Mouse (Mus musculus) MEL (cell line): ENCODE measurements around the gene Tmem116. TPM values are rescaled to one million over a fixed set of nuclear protein-coding genes. Genes with fewer than 3 reads are reported as not detected.

Source experiments
- DNase-seq: peaks from one replicate; pipeline ENCODE4 v3.0.0; 2011; ENCODE audit warnings: low read depth, low spot score
- H3K27ac ChIP-seq: 2 replicates; pipeline ENCODE4 v1.5.1; 2012; ENCODE audit warnings: low read depth, mild to moderate bottlenecking, control low read depth, low read length, moderate library complexity; ENCODE audit not compliant: control insufficient read depth
- H3K27me3 ChIP-seq, 2 experiments: fragments of 150-350 bp in 1 of 2; sonication (generic) in 1 of 2; 2 replicates each; pipeline ENCODE4 v1.6.1; 2012; ENCODE audit warnings: low read length in 2 of 2, mild to moderate bottlenecking in 2 of 2, improper control_type of control experiment in 1 of 2, moderate library complexity in 1 of 2; ENCODE audit not compliant: insufficient read depth in 2 of 2, control insufficient read depth in 1 of 2
- H3K36me3 ChIP-seq, 2 experiments: 2 replicates each; pipeline ENCODE4 v1.6.1; 2012 to 2014; ENCODE audit warnings: low read length in 2 of 2, improper control_type of control experiment in 1 of 2, inconsistent platforms in 1 of 2, mild to moderate bottlenecking in 1 of 2; ENCODE audit not compliant: insufficient read depth in 2 of 2, control insufficient read depth in 1 of 2
- H3K4me1 ChIP-seq, 2 experiments: fragments of 150-350 bp in 1 of 2; sonication (generic) in 1 of 2; 2 replicates each; pipeline ENCODE4 v1.6.1; 2012; ENCODE audit warnings: low read length in 2 of 2, improper control_type of control experiment in 1 of 2, mild to moderate bottlenecking in 1 of 2; ENCODE audit not compliant: insufficient read depth in 2 of 2, control insufficient read depth in 1 of 2
- H3K4me3 ChIP-seq, 2 experiments: fragments of 150-350 bp in 1 of 2; sonication (generic) in 1 of 2; 2 replicates each; pipeline ENCODE4 v1.5.1; 2012; ENCODE audit warnings: low read depth in 2 of 2, low read length in 2 of 2, mild to moderate bottlenecking in 2 of 2, moderate library complexity in 2 of 2, control low read depth in 1 of 2, improper control_type of control experiment in 1 of 2; ENCODE audit not compliant: control insufficient read depth in 1 of 2, insufficient read depth in 1 of 2
- H3K79me2 ChIP-seq: 2 replicates; pipeline ENCODE4 v1.6.1; 2012; ENCODE audit warnings: mild to moderate bottlenecking, low read length, moderate library complexity; ENCODE audit not compliant: control insufficient read depth, poor library complexity, insufficient read depth
- H3K9ac ChIP-seq: 2 replicates; pipeline ENCODE4 v1.6.1; 2012; ENCODE audit warnings: low read depth, mild to moderate bottlenecking, control low read depth, low read length, moderate library complexity; ENCODE audit not compliant: control insufficient read depth, poor library complexity, severe bottlenecking
- H3K9me3 ChIP-seq: fragments of 150-350 bp; sonication (generic); replicated peaks from 2 replicates; pipeline ENCODE4 v1.6.1; 2012; ENCODE audit warnings: mild to moderate bottlenecking, low read length, improper control_type of control experiment, moderate library complexity; ENCODE audit not compliant: insufficient read depth
- BHLHE40 ChIP-seq: IDR thresholded peaks from 2 replicates; pipeline ENCODE4 v1.6.1; 2012; ENCODE audit warnings: low read depth, mild to moderate bottlenecking, inconsistent platforms, low read length, improper control_type of control experiment, borderline replicate concordance
- EP300 ChIP-seq, 2 experiments: IDR thresholded peaks; 2 replicates each; pipeline ENCODE4 v1.6.1; 2011; ENCODE audit warnings: improper control_type of control experiment in 2 of 2, low read length in 2 of 2, low read depth in 1 of 2, mild to moderate bottlenecking in 1 of 2
- GABPA ChIP-seq: IDR thresholded peaks from 2 replicates; pipeline ENCODE4 v1.6.1; 2012; ENCODE audit warnings: low read depth, mild to moderate bottlenecking, inconsistent platforms, low read length, improper control_type of control experiment, moderate library complexity
- GATA1 ChIP-seq: IDR thresholded peaks from 2 replicates; pipeline ENCODE4 v1.6.1; 2011; ENCODE audit warnings: low read depth, low read length, improper control_type of control experiment
- JUND ChIP-seq: IDR thresholded peaks from 2 replicates; pipeline ENCODE4 v1.6.1; 2011; ENCODE audit warnings: low read depth, mild to moderate bottlenecking, improper control_type of control experiment, low read length
- MAFK ChIP-seq: IDR thresholded peaks from 2 replicates; pipeline ENCODE4 v1.6.1; 2011; ENCODE audit warnings: low read depth, mild to moderate bottlenecking, low read length, improper control_type of control experiment, borderline replicate concordance
- MAX ChIP-seq: IDR thresholded peaks from 2 replicates; pipeline ENCODE4 v1.6.1; 2011; ENCODE audit warnings: low read length, improper control_type of control experiment
- MXI1 ChIP-seq: IDR thresholded peaks from 2 replicates; pipeline ENCODE4 v1.6.1; 2011; ENCODE audit warnings: mild to moderate bottlenecking, low read depth, low read length, improper control_type of control experiment
- MYC ChIP-seq: IDR thresholded peaks from 2 replicates; pipeline ENCODE4 v1.6.1; 2011; ENCODE audit warnings: low read depth, mild to moderate bottlenecking, low read length, improper control_type of control experiment, moderate library complexity
- NRF1 ChIP-seq: IDR thresholded peaks from 2 replicates; pipeline ENCODE4 v1.6.1; 2014; ENCODE audit warnings: low read depth, mild to moderate bottlenecking, inconsistent platforms, low read length, improper control_type of control experiment, moderate library complexity; ENCODE audit not compliant: poor library complexity, insufficient read depth, severe bottlenecking
- POLR2AphosphoS2 ChIP-seq: IDR thresholded peaks from 2 replicates; pipeline ENCODE4 v1.6.1; 2011; ENCODE audit warnings: low read length, improper control_type of control experiment
- POLR2AphosphoS5 ChIP-seq: IDR thresholded peaks from 2 replicates; pipeline ENCODE4 v1.6.1; 2012; ENCODE audit warnings: low read depth, borderline replicate concordance, mild to moderate bottlenecking, inconsistent platforms, low read length, moderate library complexity, mixed read lengths
- RAD21 ChIP-seq: IDR thresholded peaks from 2 replicates; pipeline ENCODE4 v1.6.1; 2011; ENCODE audit warnings: mild to moderate bottlenecking, low read depth, low read length, improper control_type of control experiment
- RCOR1 ChIP-seq: IDR thresholded peaks from 2 replicates; pipeline ENCODE4 v1.6.1; 2012; ENCODE audit warnings: low read depth, mild to moderate bottlenecking, inconsistent platforms, low read length, improper control_type of control experiment
- SIN3A ChIP-seq: IDR thresholded peaks from 2 replicates; pipeline ENCODE4 v1.6.1; 2012; ENCODE audit warnings: low read length, improper control_type of control experiment, inconsistent platforms
- TBP ChIP-seq: IDR thresholded peaks from 2 replicates; pipeline ENCODE4 v1.8.0; 2011; ENCODE audit warnings: low read depth, low read length, improper control_type of control experiment
- TCF12 ChIP-seq: IDR thresholded peaks from 2 replicates; pipeline ENCODE4 v1.6.1; 2014; ENCODE audit warnings: low read depth, mild to moderate bottlenecking, inconsistent platforms, low read length, improper control_type of control experiment, moderate library complexity
- UBTF ChIP-seq: IDR thresholded peaks from 2 replicates; pipeline ENCODE4 v1.6.1; 2012; ENCODE audit warnings: low read depth, mild to moderate bottlenecking, inconsistent platforms, low read length, improper control_type of control experiment, moderate library complexity, borderline replicate concordance; ENCODE audit not compliant: insufficient read depth
- polyA plus RNA-seq, 2 experiments: library from polyadenylated mRNA; stranded (reverse) in 1 of 2; unstranded in 1 of 2; fragments of >175 nt in 1 of 2; fragments of >200 nt in 1 of 2; gene quantifications; 2 replicates each; pipeline versions ENCODE4 v1.2.1 to v1.2.4; 2012; ENCODE audit warnings: low replicate concordance in 2 of 2, low read depth in 1 of 2; ENCODE audit not compliant: insufficient read length in 2 of 2, insufficient read depth in 1 of 2, missing spikeins in 1 of 2
- total RNA-seq: library from RNA; depleted of rRNA; stranded (reverse); fragments of 300-350 nt; gene quantifications from 2 replicates; pipeline ENCODE4 v1.2.3, GENCODE M21; 2012

The Tmem116 gene
- total and polyA plus RNA-seq, 3 experiments: 1.7 to 2.6 TPM; not detected in 1

DNA sequence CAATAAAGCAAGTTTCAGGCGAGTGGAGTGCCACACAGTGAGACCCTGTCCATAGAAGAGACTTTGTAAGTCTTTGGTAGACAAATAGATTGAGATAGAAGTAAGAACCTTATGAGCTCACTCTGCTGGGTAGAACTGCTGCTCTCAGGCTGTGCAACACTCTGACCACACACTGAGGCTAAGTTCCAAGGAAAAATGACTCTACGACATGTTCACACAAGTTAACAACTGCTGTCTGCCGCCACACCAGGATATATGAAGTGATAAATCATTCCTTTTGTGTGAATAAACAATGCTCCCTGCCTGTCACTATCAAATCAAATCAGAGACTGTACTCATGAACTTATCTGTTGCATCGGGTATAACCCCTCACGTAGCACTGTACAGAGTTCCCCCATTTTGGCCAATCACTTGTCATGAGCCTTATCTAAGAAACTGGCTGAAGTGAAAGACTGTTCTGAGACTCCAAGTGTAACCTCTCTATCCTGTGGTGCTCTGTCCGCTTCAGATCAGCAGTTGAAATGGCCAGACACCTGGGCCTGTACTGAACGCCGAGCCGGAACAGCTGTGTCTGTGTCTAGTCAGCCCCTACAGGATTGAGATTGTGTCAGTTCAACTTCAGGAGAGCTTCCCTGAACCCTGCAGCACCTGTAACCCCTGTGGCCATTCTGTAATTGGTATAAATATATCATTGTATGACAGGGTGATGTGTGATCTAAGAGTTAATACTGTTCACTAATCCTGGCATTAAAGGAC, 4.0 kb downstream of the Tmem116 start (continued):
- no peak for TF ChIP-seq GABPA

- H3K27ac ChIP-seq: peak overlapping the region; percentile 9; the same call in 1 of the 2 replicates
- peaks cover 0 to 17% of the 10 kb centered on the region in 2 experiments; a peak in 2 of 4 replicates for H3K36me3 ChIP-seq
- H3K9me3 ChIP-seq: no peaks in the 10 kb centered on the region
- H3K9ac ChIP-seq: no peak overlapping the region
- no peak overlapping the region for H3K4me3 ChIP-seq
- TF ChIP-seq RAD21: no peak
- TF ChIP-seq RCOR1: no peak
- peak; percentile 66; the same call in 1 of the 2 replicates for TF ChIP-seq POLR2AphosphoS5
- TF ChIP-seq GATA1: peak; percentile 45
- TF ChIP-seq EP300 (IDR thresholded peaks at IDR 0.05; ENCODE audit: low read depth in 1 of 2, low read length in 2 of 2): peak; percentile 20 to 28; a peak in 1 of 4 replicates
- TF ChIP-seq MAX: peak; percentile 42; the same call in 1 of the 2 replicates
- peak; percentile 14; the same call in 1 of the 2 replicates for TF ChIP-seq MXI1
- TF ChIP-seq BHLHE40: peak; percentile 52; the same call in 1 of the 2 replicates
- no peak for TF ChIP-seq UBTF
- TF ChIP-seq TCF12: peak; percentile 33; the same call in 1 of the 2 replicates
- TF ChIP-seq POLR2AphosphoS2: no peak
- TF ChIP-seq TBP: no peak
- no peak for TF ChIP-seq JUND
- TF ChIP-seq MAFK: no peak
- no peak for TF ChIP-seq NRF1
- TF ChIP-seq MYC: peak; percentile 38; the same call in 1 of the 2 replicates
- 0 out of 2 replicates have a peak, but pooled peaks have one; percentile 36 for TF ChIP-seq SIN3A
- peaks cover 0 to 10% of the 10 kb centered on the region in 2 experiments; a peak in 3 of 4 replicates for H3K4me1 ChIP-seq
- no peak for DNase-seq
- no peaks in the 10 kb centered on the region for H3K27me3 ChIP-seq
- H3K79me2 ChIP-seq: no peaks in the 10 kb centered on the region
These were observed 9.9 kb downstream of the Tmem116 start for GRCm38 (mm10) chr5:121461339-121462170.
